Mouse (Mus musculus) gastrocnemius, postnatal 10 days (tissue): ENCODE results near the gene Adh4. TPM values are rescaled to one million over a fixed set of nuclear protein-coding genes. Genes with fewer than 3 reads are reported as not detected.
"Not testable (repeated sequence)": the region's sequence is repeated elsewhere in the genome, so short reads cannot be mapped to it uniquely, and the experiment has no call there.

Experiments
- DNase-seq: peaks from one replicate; pipeline ENCODE4 v3.0.0; 2021; ENCODE audit warnings: mixed read lengths
- long read RNA-seq, 2 experiments: library from polyadenylated mRNA; stranded (forward); transcript quantifications; one replicate each; pipeline ENCODE4 v2.0.0; 2021
- total RNA-seq, 2 experiments: library from RNA; stranded (reverse); gene quantifications; 2 replicates each; pipeline ENCODE4 v1.2.3; 2021

Gene Adh4
- total RNA-seq, result not detected
- long read RNA-seq, experiment 1, result 0 reads
- long read RNA-seq, experiment 2, result 0 reads

DNA sequence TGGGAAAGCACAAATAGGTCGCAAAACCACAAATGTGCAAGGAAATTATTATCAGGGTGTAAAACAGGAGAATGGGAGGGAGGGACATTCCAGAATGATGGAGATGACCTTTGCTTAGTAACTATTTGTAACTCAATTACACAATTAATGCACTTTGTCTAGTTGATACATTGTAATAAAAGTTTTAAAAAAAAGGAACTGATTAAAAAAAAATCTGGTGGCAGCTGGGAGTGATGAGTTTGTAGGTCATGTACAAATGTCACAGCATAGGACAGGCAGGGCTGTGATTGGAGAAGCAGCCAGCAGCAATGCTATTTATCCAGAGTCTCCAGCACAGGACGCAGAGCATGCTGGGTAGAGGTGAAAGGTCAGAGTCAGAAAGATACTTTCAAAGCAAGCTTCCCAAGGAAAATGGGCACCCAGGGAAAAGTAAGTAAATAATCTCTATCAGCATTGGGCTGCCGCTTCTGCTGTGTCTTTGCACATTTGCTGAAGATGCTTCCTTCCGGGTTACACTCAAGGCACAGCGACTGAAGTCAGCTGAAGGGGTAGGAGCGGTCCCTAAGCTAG, at the start of gene Adh4:
TSS of gene Adh4 (plus strand) at position 346 of the 570 bp plus-strand sequence.
- no peak for DNase-seq

- DNase-seq, result no peak
Measured at GRCm38 (mm10) chr3:138366181-138366580, 49.1 kb upstream of the Adh4 start.

DNA sequence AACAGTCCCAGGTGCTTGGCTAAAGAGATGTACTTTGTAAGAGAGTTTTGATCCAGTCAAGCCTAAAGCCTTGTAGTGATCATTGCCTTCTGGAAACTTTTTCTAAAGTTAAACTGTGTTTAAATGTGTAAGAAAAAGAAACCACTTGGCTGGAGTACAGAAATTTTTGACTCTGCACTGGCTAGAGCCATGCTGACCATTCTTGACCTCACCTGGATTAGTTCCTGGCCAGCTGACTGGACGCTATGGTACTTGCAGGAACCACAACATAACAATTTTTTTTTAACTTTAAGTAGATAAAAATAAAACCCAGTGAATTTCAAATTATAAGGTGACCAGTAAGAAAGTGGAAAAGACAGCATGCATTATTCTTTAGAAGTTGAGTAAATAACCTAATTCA, 45.7 kb upstream of the Adh4 start:
- no peak for DNase-seq

DNA sequence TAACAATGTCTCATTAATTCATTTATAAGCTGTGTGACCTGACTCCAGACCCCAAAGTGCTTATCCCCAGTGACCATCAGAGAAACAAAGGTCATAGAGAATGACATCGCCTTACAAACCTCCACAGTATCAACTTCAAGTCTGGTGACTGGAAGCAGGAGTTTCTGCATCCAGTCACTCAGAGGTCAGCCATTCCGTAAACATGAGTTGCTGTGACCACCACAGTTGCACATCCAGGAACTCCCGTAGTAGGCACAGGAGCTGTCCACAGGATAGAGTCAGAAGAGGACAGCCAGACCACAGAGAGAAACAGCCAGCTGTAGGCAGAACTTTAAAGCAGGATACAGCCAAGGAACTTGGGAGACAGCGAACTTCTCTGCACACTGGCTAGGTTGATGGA, 45.0 kb upstream of the Adh4 start:
- not testable (repeated sequence) for DNase-seq

DNA sequence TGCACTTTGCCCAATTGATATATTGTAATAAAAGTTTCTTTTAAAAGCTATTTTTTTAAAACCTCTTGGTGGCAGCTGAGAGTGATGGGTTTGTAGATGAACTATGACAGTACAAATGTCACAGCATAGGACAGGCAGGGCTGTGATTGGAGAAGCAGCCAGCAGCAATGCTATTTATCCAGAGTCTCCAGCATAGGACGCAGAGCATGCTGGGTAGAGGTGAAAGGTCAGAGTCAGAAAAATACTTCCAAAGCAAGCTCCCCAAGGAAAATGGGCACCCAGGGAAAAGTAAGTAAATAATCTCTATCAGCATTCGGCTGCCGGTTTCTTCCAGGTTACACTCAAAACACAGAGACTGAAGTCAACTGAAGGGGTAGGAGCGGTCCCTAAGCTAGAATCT, 41.3 kb upstream of the Adh4 start:
- no peak for DNase-seq

- no peak for DNase-seq
Measured at GRCm38 (mm10) chr3:138375148-138375547, 40.1 kb upstream of the Adh4 start.

DNA sequence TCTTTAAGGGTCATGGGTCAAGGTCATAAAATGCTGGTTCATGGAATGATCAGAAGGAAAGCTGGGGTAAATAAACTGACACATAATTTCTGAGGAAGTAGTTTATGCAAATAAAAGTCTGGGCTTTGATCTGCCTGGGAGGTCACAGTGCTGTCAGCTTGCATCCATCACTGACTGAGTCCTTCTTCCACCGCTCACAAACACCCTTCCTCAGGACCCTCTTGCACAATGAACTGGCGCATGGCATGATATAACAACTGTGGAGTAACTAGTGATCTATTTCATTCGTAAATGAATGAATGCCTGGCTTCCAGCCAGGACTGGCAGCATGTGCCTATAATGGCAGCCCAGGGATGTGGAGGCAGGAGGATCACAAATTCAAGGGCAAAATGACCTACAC, 34.1 kb upstream of the Adh4 start:
- no peak for DNase-seq

- no peak for DNase-seq
Measured at GRCm38 (mm10) chr3:138387155-138387554, 28.1 kb upstream of the Adh4 start.

GRCm38 (mm10) chr3:138404872-138405271, 10.4 kb upstream of the Adh4 start:
- DNase-seq, result no peak

GRCm38 (mm10) chr3:138405341-138405740, 9.9 kb upstream of the Adh4 start:
- peak; percentile 54 for DNase-seq

- no peak for DNase-seq
Measured at GRCm38 (mm10) chr3:138405840-138406239, 9.4 kb upstream of the Adh4 start.

DNA sequence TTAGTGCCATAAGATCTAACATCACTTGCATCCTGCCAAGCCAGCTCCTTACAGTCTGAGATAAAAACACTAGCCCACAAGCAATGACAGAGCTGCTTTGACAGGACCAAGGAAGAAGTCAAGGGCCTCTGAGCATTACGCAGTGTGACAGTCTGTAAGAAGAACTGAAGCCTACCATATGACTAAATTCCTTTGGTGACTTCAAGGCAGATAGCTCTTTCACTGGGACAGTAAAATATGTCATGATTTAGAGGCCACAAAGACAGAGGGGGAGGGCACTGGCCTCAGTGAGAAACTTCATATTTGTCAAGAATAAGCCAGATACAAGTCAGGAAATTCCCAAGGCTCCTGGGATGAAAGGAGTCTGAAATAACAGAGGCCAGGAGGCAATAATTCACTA, 7.3 kb upstream of the Adh4 start:
- no peak for DNase-seq

DNA sequence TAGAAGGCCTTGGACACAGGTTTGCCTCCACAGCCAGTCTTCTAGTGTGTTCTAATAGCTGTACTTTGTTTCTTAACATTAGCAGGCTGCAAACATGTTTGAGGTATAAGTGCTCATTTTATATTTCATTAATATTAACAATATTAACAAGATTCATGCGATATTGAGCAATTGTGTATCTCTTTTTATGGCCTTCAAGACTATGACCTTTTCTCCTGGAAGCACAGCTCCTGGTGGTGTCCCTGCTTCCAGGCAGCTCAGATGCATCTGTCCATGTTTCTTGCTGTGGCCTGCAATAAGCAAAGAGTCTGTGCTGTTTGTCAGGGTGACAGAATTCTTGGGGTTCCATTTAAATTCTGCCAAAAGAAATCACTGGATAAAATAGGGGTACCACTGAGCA, 5.7 kb upstream of the Adh4 start:
- DNase-seq, result no peak

DNA sequence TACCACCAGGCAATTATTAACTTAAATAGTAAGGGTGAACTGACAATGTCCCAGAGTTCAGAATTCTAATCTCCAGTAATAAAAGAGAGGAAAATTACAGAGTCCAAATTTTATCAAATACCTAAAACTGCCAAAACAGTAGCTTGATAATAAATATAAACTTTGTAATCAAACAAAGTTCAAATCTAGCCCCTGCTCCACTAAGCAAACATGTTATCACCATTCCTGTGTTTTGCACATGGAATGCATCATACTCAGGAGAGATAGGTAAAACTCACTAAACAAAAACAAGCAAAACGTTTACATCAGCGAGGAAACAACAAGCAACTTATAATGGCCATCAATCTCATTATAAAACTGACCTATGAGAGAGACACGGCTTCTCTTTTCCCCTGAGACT, 5.1 kb upstream of the Adh4 start:
- DNase-seq, result no peak

DNA sequence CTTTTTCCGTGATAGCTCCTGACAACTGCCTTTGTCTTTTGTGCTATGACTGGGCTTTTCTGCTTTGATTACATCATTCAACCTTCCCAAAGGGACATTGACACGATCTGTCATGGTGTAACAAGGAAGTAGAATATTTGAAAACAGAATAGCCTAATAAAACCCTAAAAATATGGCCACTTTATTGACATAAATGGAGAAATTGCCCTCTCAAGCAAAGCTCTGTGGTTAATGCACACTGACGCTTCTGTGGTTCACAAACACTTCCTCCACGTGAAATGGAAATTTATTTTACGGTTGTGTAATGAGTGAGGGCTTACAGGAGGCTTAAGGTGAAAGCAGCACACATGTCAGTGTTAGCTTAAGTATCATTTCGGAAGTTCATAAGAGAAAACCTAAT, 4.1 kb downstream of the Adh4 start:
- DNase-seq, result no peak

GRCm38 (mm10) chr3:138420385-138420784, 5.1 kb downstream of the Adh4 start:
- no peak for DNase-seq

GRCm38 (mm10) chr3:138423664-138424063, 8.4 kb downstream of the Adh4 start:
- DNase-seq, result no peak

DNA sequence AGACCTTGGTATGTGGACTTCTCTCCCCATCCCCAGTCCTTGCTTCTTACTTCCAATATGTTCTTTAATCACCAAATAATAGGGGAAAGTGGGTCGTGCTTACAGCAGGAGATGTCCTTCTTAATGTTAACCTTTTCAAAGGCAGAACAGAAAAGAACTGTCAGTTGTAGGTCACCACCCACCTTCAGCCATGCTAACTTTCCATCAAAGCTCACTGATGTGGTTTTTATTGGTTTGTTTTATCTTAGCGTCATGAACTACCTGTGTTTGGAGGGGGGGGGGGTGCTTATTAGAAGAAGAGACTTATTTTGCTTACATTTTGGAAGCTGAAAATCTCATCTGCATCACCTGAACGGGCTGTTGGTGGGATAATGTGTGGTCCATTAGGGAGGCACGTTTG, 9.0 kb downstream of the Adh4 start:
- no peak for DNase-seq

GRCm38 (mm10) chr3:138430360-138430976, 15.2 kb downstream of the Adh4 start:
- DNase-seq, result no peak

DNA sequence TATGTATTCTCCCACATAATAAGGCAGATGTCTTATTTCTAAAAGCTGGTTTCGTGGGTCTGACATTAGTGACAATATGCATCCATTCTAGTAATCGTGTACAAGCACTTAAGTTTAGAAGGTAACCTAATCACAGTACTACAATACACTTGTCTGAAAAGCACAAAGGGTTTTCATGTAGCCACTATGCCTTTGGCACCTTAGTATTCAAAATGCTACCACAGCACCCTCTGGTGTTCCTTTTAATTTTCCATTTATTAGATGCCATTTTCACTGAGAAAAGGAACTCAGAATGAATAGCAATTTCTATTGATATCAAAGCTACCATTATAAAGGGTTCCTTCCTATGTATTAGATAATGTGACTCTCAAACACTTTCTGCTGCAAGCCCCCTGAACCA, 16.6 kb downstream of the Adh4 start:
- no peak for DNase-seq

GRCm38 (mm10) chr3:138438716-138439115, 23.4 kb downstream of the Adh4 start:
- no peak for DNase-seq

GRCm38 (mm10) chr3:138442203-138442602, 26.9 kb downstream of the Adh4 start:
- DNase-seq, result no peak

DNA sequence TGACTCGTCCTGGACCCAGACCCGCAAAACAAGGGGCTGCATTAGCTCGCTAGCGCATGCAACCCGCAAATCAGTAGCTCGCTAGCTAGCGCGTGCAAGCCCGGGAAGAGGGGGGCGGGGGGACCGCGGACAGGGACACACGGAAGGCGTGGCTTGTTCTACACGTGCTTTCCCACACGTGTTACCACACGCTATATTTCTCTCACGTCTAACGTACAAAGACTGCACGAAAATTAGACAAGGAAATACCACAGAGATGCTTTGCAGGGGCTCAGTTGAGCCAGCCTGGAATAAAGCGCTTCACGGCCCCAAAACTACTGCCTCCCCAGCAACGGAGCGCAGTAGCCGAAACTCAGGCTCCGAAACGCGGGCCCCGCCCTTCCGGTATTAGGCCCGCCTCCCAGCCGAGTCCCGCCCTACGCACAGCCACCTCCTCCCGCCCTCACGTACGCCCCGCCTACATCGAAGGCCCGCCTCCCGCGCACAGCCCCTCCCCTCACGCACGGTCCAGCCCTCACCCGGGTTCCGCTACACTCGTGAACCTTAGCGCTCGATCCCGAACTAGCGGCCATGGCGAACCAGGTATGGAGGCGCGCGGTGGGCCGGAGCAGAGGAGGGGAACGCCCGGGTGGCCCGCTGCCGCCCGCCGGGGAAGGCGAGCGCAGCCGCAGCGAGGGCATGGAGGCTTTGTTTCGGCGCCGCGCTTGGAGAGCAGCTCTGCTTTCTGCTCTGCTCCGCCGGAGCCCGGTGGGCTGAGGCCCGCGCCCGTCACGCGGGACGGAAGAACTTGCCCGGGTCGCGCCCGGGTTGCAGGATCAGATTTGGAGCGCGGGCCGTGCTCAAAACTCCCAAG, 27.6 kb downstream of the Adh4 start, which contains the start of gene Adh5:
TSS of gene Adh5 (plus strand) at position 482 of the 853 bp plus-strand sequence.
- DNase-seq, result peak; percentile 90

- DNase-seq, result no peak
Measured at GRCm38 (mm10) chr3:138443465-138443771, 28.2 kb downstream of the Adh4 start.
